Mouse (Mus musculus): ENCODE data around the gene Muc13.

Gene Muc13

DNA sequence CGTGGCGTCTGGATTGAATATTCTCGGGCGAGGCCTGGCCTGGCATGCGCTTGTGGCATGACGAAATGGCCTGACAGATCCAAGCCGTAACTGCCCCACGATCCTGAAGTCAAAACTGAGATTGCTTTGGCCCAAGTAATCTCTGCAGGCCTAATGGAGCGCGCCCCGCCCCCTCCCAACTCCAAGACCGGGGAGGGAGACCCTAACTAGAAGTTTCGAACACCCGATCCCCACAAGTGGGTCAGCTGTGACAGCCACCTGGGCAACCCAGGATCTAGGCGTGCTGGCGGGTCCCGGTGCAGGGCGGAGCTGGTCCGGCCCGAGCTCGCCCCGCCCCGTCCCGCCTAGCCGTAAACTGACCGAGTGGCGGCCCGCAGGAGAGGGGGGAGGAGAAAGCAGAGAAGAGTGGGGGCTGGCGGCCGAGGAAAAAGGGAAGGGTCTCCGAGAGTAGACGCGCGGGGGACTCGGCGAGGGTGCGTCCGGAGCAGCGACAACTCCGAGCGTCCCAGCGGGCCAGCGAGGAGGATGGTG is 35.5 kb downstream of the Muc13 start, which contains the start of gene Itgb5:
TSS of gene Itgb5 (plus strand) at position 365 of the 531 bp plus-strand sequence.
- peak; percentile 79 to 82 for DNase-seq

DNA sequence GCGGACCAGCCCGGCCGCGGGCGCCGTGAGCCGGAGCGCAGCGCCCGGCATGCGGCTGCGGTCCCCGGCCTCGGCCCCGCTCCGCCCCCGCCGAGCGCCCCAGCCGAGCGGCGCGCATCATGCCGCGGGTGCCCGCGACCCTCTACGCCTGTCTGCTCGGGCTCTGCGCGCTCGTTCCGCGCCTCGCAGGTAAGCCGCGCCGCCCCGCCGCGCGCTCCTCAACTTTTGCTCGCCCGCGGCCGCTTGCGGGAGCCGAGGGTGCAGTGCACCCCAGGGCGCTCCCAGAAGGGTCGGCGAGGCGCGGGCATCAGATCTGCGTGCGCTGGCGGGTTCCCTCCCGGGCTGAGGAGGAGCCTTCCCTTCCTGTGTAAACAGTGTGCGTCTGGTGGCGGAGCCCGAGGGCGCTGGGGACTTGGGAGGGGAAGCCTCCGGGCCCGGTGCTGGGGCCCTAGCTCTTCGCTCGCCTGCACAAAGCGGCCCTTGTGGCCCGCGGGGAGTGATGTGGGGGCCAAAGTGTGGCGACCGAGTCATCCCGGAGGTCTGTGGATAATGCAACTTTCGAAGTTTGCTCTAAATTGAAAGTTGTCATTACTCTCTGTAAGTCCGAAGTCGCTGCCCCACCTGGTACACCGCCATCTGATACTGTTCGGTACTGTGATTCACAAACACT is 36.1 kb downstream of the Muc13 start:
- DNase-seq: peak; percentile 62 to 69

DNA sequence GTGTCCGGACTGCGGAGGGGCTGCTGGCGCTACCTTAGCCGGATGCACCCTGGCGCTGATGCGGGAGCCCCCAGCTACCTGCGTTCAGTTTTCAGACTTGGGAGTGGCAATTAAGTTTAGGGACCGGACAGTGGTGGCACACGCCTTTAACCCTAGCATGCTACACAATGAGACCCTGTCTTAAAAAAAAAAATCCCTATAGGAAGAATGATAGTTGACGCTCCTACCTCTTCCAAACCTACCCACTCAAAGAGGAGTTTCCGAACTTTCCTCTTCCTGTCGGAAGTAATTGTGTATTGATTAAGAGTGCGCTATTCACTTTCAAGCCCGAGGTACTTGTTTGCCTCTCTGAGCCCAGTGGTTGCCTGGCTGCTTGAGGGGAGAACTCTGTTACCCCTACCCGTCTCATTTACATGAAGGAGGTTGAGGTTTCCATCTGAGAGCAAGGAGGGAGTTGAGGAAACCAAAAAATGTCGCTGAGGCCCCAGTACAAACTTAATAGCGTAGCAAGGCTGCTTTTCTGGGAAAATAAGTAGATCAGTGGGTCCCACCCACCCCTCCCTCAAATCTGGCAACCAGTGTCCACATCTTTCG is 36.8 kb downstream of the Muc13 start:
- DNase-seq: no peak

DNA sequence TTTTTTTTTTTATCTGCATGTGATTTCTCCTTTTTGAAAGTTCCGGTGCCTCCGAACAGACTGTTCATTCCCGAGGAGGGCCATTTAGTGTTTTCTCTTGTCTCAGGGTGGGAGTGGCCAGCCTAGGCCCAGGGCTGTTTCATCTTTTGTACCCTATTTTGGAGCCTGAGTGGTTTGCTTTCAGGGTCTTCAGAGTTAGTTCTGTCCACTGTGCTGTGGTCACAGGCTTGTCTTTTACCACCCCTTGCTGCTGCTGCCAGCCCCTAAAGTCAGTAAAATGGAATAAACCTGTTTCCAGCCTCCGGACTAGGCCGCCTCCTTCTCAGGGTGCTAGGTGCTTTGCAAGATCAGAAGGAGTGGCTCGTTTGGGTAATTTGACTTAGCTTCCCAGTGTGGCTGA is 38.2 kb downstream of the Muc13 start:
- DNase-seq: no peak

DNA sequence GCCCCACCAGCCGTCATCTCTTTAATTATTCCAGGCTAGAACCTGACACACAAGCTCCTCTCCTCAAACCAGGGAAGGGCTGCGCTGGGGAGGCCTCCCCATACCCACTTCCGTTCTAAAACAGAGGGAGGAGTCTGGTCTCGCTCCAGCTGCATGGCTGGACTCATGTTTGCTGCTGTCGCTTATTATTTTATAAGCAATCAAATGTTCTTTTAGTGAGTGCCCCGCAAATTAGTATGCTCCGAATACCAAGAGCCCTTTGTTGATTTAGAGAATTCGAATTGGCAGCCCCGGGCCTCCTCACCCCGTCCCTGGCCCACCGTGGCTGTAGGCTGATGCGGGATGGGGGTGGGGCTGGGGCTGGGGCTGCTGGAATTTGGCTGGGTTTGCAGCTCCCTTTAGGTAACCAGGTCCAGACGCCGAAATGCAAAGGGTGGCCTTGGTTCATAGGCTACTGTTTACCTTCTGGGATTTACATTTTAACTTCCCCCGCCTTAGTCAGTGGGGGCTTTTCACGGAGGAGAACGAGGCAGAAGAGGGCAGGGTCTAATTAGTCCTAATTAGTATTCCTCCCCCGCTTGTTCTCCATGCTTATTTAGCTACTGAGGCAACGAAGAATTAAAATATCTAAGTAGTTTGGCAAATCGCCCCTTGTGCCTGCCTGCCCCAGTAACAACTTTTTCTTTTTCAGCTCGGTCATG is 39.0 kb downstream of the Muc13 start:
- peak in 1 of 2 experiments; percentile 43 for DNase-seq

DNA sequence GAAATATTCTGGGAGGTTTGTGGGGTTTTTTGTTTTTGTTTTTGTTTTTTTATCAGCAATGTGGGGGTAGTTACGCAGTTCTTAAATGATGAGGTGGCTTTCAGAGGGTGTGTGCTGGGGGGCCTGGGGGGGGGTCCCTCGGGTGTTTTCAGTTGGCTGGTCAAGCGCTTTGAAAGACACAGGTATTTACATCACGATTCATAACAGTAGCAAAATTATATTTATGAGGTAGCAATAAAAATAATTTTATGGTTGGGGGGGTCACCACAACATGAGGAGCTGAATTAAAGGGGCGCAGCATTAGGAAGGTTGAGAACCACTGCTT is 39.6 kb downstream of the Muc13 start:
- no peak for DNase-seq

DNA sequence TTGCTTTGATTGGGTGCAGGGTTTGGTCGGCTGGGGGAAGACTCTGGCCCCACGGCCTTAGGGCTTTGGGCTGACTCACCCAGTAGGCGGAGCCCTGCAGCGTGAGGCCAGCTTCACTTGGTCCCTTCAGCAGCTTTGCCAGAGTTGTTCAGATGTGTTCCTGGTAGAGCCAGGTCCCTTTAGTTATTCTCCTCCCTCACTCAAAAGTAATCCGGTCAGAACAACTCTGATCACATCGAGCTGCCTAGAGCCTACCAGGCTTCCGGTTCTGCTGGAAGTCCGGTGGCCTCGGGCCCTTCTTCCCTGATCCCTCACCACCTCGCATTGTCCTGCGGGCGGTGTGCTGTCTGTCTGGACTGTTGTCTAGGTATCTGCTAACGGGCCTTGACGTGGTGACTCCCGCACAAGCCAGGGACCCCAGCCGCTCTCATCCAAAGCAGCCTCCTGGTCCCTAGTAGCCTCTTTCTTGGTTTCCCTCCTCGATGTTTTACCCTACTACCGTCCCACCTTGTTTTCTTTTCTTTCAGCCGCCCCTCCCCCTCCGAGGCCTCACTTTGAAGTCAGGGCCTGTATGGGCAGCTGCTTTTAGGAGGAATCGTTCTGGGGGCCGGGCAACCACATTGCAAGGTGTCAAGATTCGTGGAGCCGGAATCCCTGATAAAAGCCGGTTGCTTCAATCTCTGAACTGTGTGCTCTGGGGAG is 40.1 kb downstream of the Muc13 start:
- DNase-seq: peak; percentile 44 to 67

DNA sequence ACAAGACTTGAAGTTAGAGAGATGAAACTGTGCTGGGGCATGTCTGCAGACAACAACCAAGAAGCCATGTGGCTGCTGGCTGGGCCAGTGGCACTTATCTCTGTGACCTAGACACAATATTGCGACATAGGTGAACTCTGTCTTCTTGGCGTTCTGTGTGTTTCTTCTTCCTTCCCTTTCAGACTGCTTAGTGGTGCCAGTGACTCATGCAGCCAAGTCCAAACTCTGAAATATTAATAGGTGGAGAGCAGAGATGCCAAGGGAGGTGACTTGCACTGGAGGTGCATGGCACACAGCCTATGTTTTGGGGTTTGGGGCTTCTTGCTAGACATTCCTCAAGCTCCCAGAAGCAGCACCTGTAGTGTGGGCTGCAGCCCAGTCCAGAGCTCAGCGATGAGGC is 42.8 kb downstream of the Muc13 start:
- peak; percentile 31 to 44 for DNase-seq

DNA sequence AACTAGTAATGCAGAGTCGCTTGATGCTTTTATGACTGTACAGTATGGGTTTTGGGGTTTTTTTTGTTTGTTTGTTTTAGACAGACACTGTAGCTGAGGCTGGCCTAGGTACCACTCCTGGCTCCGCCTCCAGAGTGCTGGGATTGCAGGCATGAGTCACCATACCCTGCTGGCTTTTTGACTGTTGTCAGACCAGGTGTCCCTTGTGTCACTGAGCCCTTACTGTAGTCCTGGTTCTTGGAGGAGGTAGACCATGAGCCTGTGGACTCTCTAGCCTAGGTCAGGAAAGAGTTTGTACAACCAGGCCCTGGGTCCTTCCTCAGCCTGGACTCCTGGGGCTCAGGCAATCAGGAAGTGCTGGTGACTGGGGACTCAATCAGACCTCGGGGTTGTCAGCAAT is 43.4 kb downstream of the Muc13 start:
- no peak for DNase-seq

DNA sequence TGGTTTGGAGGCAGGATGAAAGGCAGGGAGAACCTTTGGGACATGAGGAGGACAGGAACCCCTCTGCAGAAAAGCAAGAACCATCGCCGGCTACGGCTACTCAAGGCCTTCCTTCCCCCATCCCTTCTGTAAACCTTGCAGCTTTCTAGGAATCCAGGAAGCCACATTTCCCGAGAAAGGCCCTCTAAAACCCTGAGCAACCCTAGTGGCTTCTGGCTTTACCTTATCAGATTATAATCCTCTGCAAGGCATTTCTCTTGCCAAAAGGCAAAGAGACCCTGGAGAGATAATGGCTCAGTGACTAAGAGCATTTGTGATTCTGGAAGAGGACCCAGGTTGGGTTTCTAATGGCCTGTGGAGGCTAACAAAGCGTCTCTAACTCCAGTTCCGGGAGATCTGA is 46.8 kb downstream of the Muc13 start:
- DNase-seq: no peak

DNA sequence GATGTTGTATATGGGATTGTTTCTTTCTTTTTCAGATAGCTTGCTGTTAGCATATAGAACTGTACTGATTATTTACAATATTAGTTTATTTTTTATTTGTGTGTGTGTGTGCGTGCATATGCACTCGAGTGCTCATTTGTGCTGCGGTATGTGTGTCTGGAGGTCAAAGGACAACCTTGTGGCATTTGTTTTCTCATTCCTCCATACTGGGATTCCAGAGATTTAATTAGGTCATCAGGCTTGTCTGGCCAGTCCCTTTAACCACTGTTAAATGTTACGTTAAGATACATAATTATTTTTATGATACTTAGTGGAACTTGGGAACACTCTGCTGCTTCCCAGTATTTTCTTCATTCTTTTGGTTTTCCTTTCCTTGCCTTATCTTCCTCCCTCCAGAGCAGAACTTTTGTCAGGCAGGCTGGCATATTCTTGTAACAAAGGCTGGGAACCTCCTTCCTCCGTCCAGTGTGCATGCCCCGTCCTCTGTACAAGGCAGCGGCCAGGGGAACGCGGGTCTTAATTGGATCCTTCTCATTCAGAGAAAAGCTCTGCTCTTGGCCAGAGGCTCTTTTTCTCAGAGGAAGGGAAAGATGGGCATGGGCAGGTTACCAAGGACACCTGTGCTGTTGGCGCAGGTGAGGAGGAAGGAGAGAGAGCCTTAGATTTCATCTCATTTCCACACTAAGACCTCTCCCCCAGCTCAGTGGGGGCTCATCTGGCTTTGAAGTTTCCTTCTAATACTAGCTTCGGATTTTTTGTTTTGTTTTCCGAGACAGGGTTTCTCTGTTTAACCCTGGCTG is 48.4 kb downstream of the Muc13 start:
- no peak for DNase-seq

DNA sequence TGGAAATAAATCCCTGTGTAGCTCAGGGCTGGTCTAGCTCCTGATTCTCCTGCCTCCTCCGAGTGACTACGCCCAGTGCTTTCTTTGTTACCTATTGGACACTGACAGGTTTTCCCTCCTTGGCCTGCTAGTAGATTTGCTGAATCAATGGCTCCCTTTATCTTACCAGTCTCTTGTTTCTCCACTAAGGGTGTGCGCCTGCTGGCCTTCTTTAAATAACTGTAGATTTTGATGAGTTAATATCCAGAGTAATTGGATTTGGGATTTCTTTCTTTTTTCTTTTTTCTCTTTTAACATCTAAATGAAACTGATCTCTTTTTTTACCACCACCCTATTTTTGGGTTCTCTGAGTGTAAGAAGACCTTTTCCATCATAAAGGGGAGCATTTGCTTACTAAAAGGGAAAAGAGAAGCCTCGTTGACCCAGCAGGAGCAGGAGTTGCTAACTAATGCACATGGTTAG is 50.3 kb downstream of the Muc13 start:
- no peak for DNase-seq

DNA sequence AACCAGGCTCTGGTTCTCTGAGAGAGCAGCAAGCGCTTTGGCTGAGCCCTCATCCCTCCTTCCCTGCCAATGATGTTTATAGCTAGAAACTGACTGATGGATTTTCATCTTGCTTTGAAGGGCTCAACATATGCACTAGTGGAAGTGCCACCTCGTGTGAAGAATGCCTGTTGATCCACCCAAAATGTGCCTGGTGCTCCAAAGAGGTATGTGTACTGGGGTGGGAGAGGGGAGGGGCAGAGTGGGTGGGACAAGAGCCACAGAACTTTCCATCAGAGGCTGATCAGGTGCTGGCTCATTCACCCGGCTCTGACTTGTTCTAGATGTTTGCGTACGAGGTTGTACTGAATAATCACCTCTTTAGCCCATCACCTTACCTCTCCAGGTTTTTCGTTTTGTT is 51.0 kb downstream of the Muc13 start:
- no peak for DNase-seq

DNA sequence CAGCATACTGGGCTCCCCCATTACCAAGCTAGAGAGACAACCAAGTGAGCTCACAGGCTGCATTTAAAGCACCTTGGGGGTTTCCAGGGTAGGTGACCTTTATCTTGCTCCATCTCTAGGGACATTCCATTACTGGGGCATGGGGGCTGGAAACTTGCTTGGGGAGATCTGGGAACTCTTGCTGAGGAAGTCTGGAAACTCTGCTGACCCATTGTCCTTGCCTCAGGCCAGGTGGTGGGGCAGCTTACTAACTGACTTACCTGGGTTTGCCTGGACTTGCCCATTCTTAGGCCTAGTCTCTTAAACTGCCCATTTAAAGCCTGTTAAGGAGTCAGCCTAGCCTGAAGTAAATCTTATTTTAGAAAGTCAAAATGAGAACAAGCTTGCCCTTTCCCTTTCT is 59.4 kb downstream of the Muc13 start:
- no peak for DNase-seq

DNA sequence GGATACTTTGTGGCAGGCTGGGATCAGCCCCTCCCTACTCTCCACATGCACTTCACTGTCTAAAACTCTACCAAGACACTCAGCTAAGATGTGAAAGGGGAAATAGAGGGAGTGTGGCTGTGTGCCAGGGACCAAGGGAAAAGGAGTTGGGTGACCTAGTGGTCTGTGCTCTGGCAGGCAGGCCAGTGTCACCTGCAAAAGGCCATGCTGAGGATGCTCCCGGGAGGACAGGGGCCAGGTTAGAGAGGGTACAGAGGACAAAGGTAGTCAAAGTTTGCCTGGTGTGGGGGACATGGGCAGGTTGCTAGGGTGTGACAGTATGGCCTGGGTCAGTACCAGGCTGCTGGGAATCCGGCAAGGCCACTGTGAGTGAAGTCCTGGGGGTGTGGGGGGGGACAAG is 64.9 kb downstream of the Muc13 start:
- DNase-seq: no peak

DNA sequence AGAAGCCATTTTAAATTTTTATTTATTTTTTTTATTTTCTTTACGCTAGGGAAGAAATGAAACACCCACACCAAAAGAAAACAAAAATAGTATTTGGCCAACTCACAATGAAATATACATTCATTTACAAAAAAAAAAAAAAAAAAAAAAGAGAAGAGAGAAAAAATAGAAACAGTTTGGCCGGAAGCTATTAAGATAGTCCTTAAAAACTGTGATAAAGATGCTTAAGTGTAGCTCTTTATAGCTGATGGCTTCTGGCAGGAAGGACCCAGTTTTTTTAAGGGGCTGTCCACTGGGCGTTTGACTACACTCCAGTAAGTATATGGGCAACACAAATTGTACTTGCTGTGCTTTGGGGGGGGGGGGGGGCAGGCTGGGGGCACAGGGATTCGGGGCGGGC is 65.5 kb downstream of the Muc13 start:
- DNase-seq: no peak

DNA sequence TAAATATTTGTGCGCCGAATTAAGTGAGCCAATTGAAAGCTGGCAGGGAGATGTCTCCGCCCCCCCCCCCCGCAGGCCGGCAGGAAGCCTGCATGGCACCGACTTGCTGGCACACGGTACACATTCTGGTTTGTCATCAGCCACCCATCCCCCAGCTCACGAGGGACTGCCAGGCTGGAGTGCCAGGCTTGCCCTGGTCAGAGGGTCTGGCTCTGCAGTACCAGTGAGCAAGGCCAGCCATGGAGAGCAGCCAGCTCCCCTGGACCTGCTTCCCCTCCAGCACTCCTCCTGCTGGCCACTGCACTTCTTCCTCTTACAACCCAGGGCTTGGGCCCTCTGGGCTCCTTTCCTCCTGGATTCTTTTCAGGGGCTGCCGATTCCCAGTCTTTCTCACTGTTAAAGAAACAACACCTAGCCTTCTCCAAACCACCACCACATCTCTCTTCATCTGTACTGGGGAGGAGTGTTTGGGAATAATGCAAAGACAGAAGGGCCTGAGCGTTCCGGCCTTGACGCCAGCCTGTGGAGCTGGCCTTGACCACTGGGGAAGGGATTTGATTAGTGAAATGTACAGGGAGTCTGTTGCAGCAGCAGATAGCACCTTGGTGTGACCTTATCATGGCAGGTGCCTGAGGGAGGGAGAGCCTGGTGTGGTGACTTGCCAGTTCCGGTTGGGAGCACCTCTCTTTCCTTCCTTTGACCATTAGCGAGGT is 66.3 kb downstream of the Muc13 start:
- DNase-seq: peak; percentile 52 to 64

DNA sequence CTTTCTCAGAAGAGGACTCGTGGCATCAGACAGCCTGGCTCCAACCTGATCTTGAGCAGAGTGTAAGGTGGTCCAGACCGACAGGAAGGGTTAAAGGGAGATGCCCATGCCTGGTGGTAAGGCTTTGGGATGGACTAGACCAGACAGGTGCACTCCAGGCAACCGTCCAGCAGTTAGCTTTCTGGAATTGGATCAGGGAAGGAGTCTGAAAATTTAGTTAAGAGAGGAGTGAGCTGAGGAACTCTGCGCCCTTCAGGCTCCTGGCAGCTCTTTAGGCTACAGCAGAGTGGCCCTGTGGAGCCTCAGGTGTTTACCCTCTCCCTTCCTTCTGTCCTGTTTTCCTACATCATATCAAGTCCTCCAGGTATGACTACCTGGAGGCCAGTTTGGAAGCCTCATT is 68.6 kb downstream of the Muc13 start:
- no peak for DNase-seq

DNA sequence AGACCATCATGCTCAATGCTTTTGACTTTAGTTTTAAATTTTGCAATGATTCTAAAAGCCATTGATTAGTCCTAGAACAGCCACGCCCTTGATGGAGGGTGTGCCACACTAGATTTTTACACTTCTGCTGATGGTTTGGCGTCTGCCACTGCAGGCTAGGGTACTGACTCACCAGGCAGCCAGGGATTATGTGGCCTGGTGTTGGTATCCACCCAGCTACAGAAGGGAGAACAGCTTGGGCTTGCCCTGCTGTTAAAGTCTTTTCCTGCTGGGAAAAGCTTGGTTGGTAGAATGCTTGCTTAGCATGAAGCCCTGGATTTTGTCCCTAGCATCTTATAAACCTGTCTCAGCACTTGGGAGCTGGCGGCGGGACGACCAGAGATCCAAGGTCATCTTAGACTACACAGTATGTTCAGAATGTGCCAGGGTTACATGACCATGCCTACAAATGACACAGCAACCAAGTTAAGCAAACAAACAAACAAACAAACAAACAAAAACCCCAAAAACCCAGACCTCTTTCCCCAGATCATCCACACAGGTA is 69.4 kb downstream of the Muc13 start:
- no peak for DNase-seq

Data from lung, adult 18-20 months (tissue).